Mouse (Mus musculus) neural tube, embryonic 12.5 days (tissue): ENCODE measurements at regions not wholly inside any gene's neighbourhood (a gene's known extent, or its start where the extent isn't known, plus 50 kb on each side); places are given as distances from the start of the nearest gene placed in this dataset.
"Not testable (repeated sequence)": the region's sequence is repeated elsewhere in the genome, so short reads cannot be mapped to it uniquely, and the experiment has no call there.

Experiments used
- ATAC-seq: fragments of 200-750 bp; cut with Nextera tagmentation; 2 replicates; pipeline ENCODE4 v1.8.0; 2017; ENCODE audit warnings: low read depth, mild to moderate bottlenecking, moderate TSS enrichment, moderate library complexity; ENCODE audit not compliant: low FRiP score
- H3K27ac ChIP-seq: fragments of 300-500 bp; sonication (generic); 2 replicates; pipeline ENCODE4 v1.5.1; 2016
- H3K27me3 ChIP-seq: fragments of 300-500 bp; sonication (generic); replicated peaks from 2 replicates; pipeline ENCODE4 v1.6.1; 2016; ENCODE audit warnings: mild to moderate bottlenecking
- H3K36me3 ChIP-seq: fragments of 300-500 bp; sonication (generic); 2 replicates; pipeline ENCODE4 v1.6.1; 2016; ENCODE audit warnings: mild to moderate bottlenecking
- H3K4me1 ChIP-seq: fragments of 300-500 bp; sonication (generic); 2 replicates; pipeline ENCODE4 v1.6.1; 2016
- H3K4me2 ChIP-seq: fragments of 300-500 bp; sonication (generic); replicated peaks from 2 replicates; pipeline ENCODE4 v1.6.1; 2016; ENCODE audit warnings: mild to moderate bottlenecking
- H3K4me3 ChIP-seq: fragments of 300-500 bp; sonication (generic); 2 replicates; pipeline ENCODE4 v1.5.1; 2016
- H3K9ac ChIP-seq: fragments of 300-500 bp; sonication (generic); 2 replicates; pipeline ENCODE4 v1.6.1; 2016; ENCODE audit warnings: mild to moderate bottlenecking
- H3K9me3 ChIP-seq: fragments of 300-500 bp; sonication (generic); 2 replicates; pipeline ENCODE4 v1.6.1; 2016; ENCODE audit warnings: mild to moderate bottlenecking
- WGBS: fragments of 180-500 bp; shearing (Covaris S2); methylation state at CpG from one replicate; pipeline ENCODE4 v1.1.7; 2016; 5-methylcytosine and 5-hydroxymethylcytosine counted together

DNA sequence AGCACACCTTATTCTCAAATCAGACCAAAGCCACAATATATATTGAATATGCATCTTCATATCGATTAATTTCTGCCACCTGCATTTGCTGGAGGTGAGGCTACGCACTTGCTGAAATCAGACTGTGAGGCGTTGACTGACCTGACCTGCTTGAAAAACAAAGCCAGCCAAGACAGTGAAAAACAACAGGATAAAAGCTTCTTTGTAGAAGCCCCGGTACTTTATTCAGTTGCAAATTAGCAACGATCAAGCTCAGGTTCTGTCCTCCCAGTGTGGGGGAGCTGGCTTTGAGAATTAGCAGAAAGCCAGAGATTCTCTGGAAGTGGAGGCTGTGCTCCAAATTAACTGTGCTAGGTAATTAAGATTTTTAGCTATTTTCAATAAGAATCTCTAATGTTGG lies 100.6 kb downstream of the Vmn2r79 start:
- no peak for ATAC-seq
- no peak overlapping the region for H3K27ac ChIP-seq
- no peak overlapping the region for H3K4me2 ChIP-seq
- H3K9me3 ChIP-seq: peaks cover 5% of the 10 kb centered on the region
- H3K4me3 ChIP-seq: no peak overlapping the region
- H3K36me3 ChIP-seq: no peaks in the 10 kb centered on the region
- H3K4me1 ChIP-seq: no peaks in the 10 kb centered on the region
- no peak overlapping the region for H3K9ac ChIP-seq
- WGBS: 58% methylated on average over 5 of the region's 5 CpGs
- no peaks in the 10 kb centered on the region for H3K27me3 ChIP-seq

DNA sequence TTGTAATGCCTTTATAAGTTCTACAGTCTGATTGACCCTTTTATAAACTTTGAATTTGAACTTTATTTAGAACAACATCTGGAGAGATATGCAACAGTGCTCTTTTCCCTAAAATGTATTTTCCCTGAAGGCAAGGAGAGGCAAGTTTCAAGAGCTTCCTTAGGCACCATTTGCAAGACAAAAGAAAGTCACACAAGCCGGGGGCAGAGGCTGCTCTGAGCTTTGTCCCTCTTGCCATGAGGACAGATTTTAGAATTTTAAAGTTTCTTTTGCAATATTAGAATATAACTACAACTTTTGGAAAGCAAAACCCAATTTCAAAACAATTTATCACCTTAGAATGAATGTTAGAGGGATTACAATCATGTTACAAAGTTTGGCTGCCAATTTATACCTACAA lies 103.7 kb downstream of the Vmn2r79 start:
- H3K4me2 ChIP-seq, ATAC-seq, H3K9ac ChIP-seq, H3K4me3 ChIP-seq, H3K4me1 ChIP-seq, H3K27me3 ChIP-seq, H3K36me3 ChIP-seq, H3K27ac ChIP-seq, H3K9me3 ChIP-seq: not testable (repeated sequence)
- WGBS: 29% methylated on average over 1 of the region's 1 CpGs

DNA sequence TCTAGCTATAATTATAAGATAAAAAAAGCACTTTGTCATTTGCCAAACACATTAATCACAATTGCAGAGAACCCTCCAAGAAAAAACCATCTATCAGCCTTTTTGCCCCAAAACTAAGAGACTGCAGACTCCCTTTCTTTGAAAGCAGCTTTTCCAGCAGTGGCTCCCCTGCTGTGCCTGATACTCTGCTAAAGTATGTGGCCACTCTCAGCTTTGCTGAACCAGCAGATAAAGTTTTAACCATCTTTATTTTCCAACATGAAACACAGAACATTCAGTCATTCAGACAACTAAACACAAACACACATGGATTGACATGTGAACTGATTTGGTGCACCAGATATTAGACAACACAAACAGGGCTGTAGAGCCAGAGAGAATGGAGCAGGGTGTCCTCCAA lies 104.5 kb downstream of the Vmn2r79 start:
- H3K36me3 ChIP-seq, H3K4me2 ChIP-seq, H3K27me3 ChIP-seq, H3K4me1 ChIP-seq, H3K4me3 ChIP-seq, ATAC-seq, H3K9ac ChIP-seq, H3K9me3 ChIP-seq, H3K27ac ChIP-seq: not testable (repeated sequence)

DNA sequence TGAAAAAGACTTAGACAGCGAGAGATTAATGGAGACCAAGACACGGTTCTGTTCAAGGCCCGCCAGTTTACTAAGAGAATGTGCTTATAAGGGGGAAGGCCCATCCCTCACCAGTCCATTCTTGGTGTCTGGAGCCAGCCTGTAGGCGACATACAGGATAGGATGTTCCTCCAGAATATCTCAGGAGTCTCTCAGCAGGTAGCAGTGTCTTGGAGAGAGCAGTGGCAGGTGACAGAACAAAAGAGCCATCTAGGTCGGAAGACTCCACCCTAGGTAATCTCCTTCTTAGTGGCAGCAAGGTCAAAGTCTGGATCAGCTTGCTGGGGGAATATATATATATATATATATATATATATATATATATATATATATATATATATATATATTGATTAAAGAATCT lies 105.4 kb downstream of the Vmn2r79 start:
- not testable (repeated sequence) for H3K9ac ChIP-seq, H3K4me3 ChIP-seq, ATAC-seq, H3K4me1 ChIP-seq, H3K27ac ChIP-seq, H3K9me3 ChIP-seq, H3K4me2 ChIP-seq, H3K27me3 ChIP-seq, H3K36me3 ChIP-seq
- 89% methylated on average over 5 of the region's 5 CpGs for WGBS

DNA sequence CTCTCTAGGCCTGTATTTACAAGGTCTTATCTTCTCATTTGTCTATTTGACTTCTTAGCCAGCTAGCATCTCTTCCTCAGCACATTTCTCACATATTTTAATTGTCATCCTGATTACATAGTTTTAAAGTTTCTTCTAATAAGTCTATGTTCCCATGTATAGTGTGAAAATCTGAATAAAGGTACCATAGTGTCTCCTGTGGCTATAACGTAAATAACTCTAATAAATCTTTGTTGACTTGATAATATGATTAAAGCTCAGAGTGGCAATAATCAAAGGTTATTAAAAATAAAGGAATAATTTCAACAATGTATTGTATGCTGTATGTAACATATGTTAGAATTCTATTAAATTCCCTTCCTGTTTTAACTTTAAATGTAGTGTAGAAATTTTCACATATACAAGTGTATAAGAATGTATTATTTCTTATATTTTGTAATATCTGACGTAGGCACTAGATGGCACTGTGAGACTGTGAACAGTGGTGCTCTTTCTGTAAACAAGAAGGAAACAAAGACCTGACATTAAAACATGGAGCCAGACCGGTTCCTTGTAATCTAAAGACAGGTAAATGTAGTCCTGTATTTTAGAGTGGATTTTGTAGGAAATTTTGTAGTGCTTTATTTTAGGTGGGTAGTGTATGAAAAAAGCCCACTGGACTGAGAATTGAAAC lies 114.5 kb downstream of the Vmn2r79 start:
- 32% methylated on average over 3 of the region's 3 CpGs for WGBS
- no peaks in the 10 kb centered on the region for H3K27me3 ChIP-seq
- peak overlapping the region; percentile 46 for H3K4me2 ChIP-seq
- peak; percentile 77 for ATAC-seq
- H3K27ac ChIP-seq: no peak overlapping the region
- H3K4me1 ChIP-seq: no peaks in the 10 kb centered on the region
- H3K9ac ChIP-seq: no peak overlapping the region
- H3K36me3 ChIP-seq: no peaks in the 10 kb centered on the region
- H3K4me3 ChIP-seq: no peak overlapping the region
- H3K9me3 ChIP-seq: no peaks in the 10 kb centered on the region

DNA sequence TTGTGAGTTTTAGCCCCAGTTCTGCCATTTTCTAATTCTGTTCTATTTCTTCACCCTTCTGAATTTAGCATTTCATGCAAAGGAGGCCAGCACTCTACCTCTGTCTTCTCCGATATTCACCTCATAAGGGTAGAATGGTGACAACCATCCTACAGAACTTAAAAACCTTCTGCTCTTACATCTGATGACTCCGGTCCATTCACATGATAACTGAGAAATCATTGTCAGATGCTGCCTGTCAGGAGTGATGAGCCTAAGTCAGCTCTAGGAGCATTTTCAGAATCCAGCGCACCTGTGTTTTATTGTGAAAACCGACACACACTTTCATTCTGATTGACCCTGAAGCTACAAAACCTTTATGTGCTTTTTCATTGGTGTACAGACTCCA lies 115.1 kb downstream of the Vmn2r79 start:
- H3K4me2 ChIP-seq: peak overlapping the region; percentile 46
- ATAC-seq: peak; percentile 26; the same call in 1 of the 2 replicates
- no peak overlapping the region for H3K9ac ChIP-seq
- 69% methylated on average over 4 of the region's 4 CpGs for WGBS
- H3K9me3 ChIP-seq: no peaks in the 10 kb centered on the region
- no peaks in the 10 kb centered on the region for H3K27me3 ChIP-seq
- H3K4me1 ChIP-seq: no peaks in the 10 kb centered on the region
- no peaks in the 10 kb centered on the region for H3K36me3 ChIP-seq
- H3K27ac ChIP-seq: no peak overlapping the region
- no peak overlapping the region for H3K4me3 ChIP-seq

DNA sequence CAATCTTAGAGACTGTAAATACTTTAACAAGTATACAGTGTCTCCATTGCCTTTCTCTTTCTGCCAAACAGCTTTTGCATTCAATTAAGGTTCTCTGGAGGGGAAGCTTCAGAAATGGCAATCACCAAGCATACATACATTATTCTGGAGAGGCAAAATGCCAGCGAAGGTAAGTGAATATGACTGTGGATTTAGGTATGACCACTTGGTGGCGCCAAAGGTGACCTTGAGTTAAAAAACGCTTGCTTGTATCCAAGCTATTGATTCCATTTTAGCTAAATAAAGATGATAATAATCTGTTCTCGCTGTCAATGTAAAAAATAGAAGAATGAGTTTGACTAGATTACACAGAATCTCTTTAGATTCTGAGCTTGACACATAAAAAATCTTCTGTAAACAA lies 117.7 kb downstream of the Vmn2r79 start:
- no peaks in the 10 kb centered on the region for H3K36me3 ChIP-seq
- ATAC-seq: no peak
- H3K9me3 ChIP-seq: no peaks in the 10 kb centered on the region
- no peak overlapping the region for H3K4me3 ChIP-seq
- H3K27ac ChIP-seq: no peak overlapping the region
- H3K9ac ChIP-seq: no peak overlapping the region
- H3K4me1 ChIP-seq: no peaks in the 10 kb centered on the region
- H3K27me3 ChIP-seq: no peaks in the 10 kb centered on the region
- no peak overlapping the region for H3K4me2 ChIP-seq
- 7% methylated on average over 4 of the region's 4 CpGs for WGBS

DNA sequence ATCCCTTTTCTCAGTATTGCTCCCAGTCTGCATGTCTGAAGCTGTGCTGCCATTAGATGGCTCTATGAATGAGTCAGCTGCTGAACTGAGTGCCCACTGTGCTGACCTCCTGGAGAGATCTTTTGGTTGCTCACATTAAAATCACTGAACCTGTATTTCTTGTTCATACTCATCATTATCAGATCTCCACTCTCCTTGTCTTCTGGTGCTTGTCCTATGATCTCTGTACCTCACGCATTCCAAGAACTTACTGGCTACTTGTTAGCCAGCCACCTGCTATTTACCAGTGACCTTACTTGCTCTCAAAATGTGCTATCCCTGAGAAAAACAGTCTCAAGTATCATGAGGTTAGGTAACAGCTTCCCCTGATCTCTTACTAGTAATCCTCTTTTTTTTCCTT lies 123.4 kb upstream of the Nox4 start:
- ATAC-seq: no peak
- Histone ChIP-seq H3K9ac (no peak overlapping the region), H3K4me2 (no peak overlapping the region), H3K27ac (no peak overlapping the region), H3K4me1 (no peaks in the 10 kb centered on the region), H3K9me3 (no peaks in the 10 kb centered on the region), H3K27me3 (no peaks in the 10 kb centered on the region), H3K36me3 (no peaks in the 10 kb centered on the region), H3K4me3 (no peak overlapping the region)
- 83% methylated on average over 1 of the region's 1 CpGs for WGBS

DNA sequence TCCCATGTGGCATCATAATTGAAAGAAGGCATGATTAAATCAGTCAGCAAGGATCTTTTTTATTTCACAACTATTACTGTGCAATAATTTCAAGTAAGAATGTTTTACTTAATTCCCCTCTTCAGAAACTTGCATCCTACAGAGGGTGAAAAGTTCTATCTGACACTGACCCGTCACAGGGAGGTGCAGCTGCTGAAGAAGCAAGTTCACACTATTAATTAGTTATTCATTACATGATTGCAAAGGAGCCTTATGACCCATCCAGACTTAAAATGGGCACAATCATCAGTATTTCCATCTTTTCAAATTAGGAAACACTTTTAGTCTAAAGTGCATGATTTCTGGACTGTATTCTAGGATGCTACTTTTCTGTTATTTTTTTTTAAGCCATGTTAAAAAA lies 100.0 kb upstream of the Nox4 start:
- Histone ChIP-seq H3K27ac (no peak overlapping the region), H3K4me3 (no peak overlapping the region), H3K36me3 (no peaks in the 10 kb centered on the region), H3K9me3 (no peaks in the 10 kb centered on the region), H3K9ac (no peak overlapping the region), H3K4me2 (no peak overlapping the region), H3K27me3 (no peaks in the 10 kb centered on the region), H3K4me1 (no peaks in the 10 kb centered on the region)
- WGBS: 78% methylated on average over 1 of the region's 1 CpGs
- ATAC-seq: no peak

DNA sequence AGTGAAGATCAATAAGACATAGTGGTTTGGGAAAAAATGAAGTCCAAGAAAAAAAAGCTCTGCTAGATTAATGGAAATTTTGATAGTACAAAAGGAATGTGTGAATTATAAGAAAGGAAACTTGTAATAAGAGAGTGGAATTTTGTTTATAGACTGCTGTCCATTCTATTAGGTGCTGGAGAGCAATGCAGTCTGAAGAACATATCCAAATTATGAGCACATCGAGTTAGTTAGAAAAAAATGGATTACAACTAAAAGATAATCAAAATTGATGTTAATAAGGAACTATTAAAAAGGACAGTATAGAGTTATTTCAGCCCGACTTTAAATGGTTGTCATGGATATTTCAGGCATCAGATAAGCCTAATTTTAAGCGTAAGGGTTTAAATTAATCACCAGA lies 98.2 kb upstream of the Nox4 start:
- no peaks in the 10 kb centered on the region for H3K9me3 ChIP-seq
- no peaks in the 10 kb centered on the region for H3K4me1 ChIP-seq
- no peaks in the 10 kb centered on the region for H3K27me3 ChIP-seq
- WGBS: 80% methylated on average over 3 of the region's 3 CpGs
- no peak for ATAC-seq
- H3K4me3 ChIP-seq: no peak overlapping the region
- no peak overlapping the region for H3K4me2 ChIP-seq
- H3K27ac ChIP-seq: no peak overlapping the region
- H3K9ac ChIP-seq: no peak overlapping the region
- H3K36me3 ChIP-seq: no peaks in the 10 kb centered on the region

DNA sequence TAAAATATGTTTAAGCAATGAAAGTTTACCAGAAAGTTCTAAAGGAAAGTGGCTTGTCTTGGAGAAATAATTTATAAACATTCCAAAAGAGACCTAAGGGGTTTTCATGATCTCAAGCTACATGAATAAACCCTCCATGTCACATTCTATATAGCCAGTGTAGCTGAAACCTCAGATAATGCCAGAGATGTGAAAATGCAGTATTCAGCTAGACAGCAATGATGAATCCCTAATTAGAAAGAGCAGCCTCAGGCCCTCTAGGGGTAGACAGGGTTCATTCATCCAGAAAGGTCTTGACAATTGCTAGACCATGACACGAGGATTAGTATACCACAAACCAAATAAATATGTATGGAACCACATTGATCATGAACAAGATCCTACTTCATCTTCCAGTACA lies 97.2 kb upstream of the Nox4 start:
- 37% methylated on average over 1 of the region's 1 CpGs for WGBS
- no peak for ATAC-seq

DNA sequence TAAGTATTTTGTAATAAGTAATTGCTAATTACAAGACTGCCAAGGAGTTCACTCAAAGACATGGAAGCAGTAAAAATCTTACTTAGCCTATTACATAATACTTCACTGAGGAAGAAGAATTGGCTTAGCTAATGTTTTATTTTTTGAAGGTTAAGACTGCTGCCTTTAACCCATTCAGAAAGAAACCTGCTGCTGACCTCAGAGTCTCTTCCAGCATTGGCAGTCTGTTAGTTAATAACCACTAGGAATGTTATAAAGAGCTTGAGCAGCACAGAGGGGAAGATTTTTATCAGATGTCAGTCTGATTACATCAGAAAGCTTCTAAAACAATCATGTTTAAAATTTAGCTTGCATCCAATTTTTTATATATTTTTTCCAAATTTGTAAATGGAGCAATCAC lies 94.9 kb upstream of the Nox4 start:
- Histone ChIP-seq H3K9ac (no peak overlapping the region), H3K36me3 (no peaks in the 10 kb centered on the region), H3K4me2 (no peak overlapping the region), H3K27me3 (no peaks in the 10 kb centered on the region), H3K9me3 (no peaks in the 10 kb centered on the region), H3K27ac (no peak overlapping the region), H3K4me1 (no peaks in the 10 kb centered on the region), H3K4me3 (no peak overlapping the region)
- ATAC-seq: no peak

More for the DNA sequence above, 97.2 kb upstream of the Nox4 start:
- no peak overlapping the region for H3K4me2 ChIP-seq
- H3K36me3 ChIP-seq: no peaks in the 10 kb centered on the region
- H3K27me3 ChIP-seq: no peaks in the 10 kb centered on the region
- H3K4me3 ChIP-seq: no peak overlapping the region
- no peaks in the 10 kb centered on the region for H3K9me3 ChIP-seq
- H3K27ac ChIP-seq: no peak overlapping the region
- H3K9ac ChIP-seq: no peak overlapping the region
- H3K4me1 ChIP-seq: no peaks in the 10 kb centered on the region

DNA sequence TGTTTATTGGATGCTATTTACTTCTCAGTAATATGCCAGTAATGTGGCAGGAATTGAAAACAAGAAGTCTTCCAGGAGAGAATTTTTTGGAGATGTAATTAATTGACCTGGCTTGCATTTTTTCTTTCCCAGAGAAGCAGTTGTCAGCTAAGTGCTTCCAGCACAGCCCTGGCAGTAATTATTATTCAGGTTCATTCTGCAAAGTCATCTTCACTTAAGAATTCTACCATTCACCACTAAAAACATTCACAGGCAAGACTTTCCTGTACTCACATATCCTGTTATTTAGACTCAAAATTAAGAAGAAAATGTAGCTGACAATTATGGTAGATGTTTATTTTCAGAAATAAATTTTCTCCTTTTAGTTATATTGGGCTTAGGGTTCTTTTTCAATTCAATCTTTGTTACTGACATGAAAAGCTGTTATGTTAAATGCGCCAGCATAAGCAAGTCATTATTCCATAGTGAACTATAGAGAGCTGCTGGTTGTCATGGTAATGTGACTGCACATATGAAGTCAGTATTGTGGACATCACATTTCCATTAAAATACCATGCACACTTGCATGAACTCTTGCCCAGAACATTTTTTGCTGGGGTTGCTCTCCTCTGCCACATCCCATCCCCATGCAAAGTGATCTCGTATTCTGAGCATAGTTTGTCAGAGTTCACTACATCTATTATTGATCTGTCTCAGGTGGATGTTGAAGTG lies 59.3 kb upstream of the Nox4 start:
- Histone ChIP-seq H3K4me3 (no peak overlapping the region), H3K27me3 (no peaks in the 10 kb centered on the region), H3K4me2 (no peak overlapping the region), H3K9me3 (no peaks in the 10 kb centered on the region), H3K36me3 (no peaks in the 10 kb centered on the region), H3K4me1 (no peaks in the 10 kb centered on the region), H3K27ac (no peak overlapping the region), H3K9ac (no peak overlapping the region)
- ATAC-seq: peak; percentile 61; the same call in 1 of the 2 replicates
- 30% methylated on average over 2 of the region's 2 CpGs for WGBS
